Mouse (Mus musculus) forebrain, embryonic 15.5 days (tissue): ENCODE measurements around the gene Aggf1. TPM values are rescaled to one million over a fixed set of nuclear protein-coding genes. Genes with fewer than 3 reads are reported as not detected.
"Not testable (repeated sequence)": the region's sequence is repeated elsewhere in the genome, so short reads cannot be mapped to it uniquely, and the experiment has no call there.

ENCODE experiments used
- ATAC-seq: fragments of 200-750 bp; cut with Nextera tagmentation; replicated peaks from 2 replicates; pipeline ENCODE4 v1.8.0; 2017; ENCODE audit warnings: mild to moderate bottlenecking, moderate TSS enrichment, moderate library complexity
- H3K27ac ChIP-seq: fragments of 300-500 bp; sonication (generic); replicated peaks from 2 replicates; pipeline ENCODE4 v1.5.1; 2015; ENCODE audit warnings: mild to moderate bottlenecking, inconsistent platforms
- H3K27me3 ChIP-seq: fragments of 300-500 bp; sonication (generic); 2 replicates; pipeline ENCODE4 v1.6.1; 2015; ENCODE audit warnings: inconsistent platforms
- H3K36me3 ChIP-seq: fragments of 300-500 bp; sonication (generic); 2 replicates; pipeline ENCODE4 v1.6.1; 2015; ENCODE audit warnings: mild to moderate bottlenecking, inconsistent platforms
- H3K4me1 ChIP-seq: fragments of 300-500 bp; sonication (generic); 2 replicates; pipeline ENCODE4 v1.6.1; 2015; ENCODE audit warnings: inconsistent platforms
- H3K4me2 ChIP-seq: fragments of 300-500 bp; sonication (generic); replicated peaks from 2 replicates; pipeline ENCODE4 v1.6.1; 2015; ENCODE audit warnings: mild to moderate bottlenecking, inconsistent platforms
- H3K4me3 ChIP-seq: fragments of 300-500 bp; sonication (generic); 2 replicates; pipeline ENCODE4 v1.5.1; 2015; ENCODE audit warnings: mild to moderate bottlenecking, inconsistent platforms
- H3K9ac ChIP-seq: fragments of 300-500 bp; sonication (generic); replicated peaks from 2 replicates; pipeline ENCODE4 v1.6.1; 2015; ENCODE audit warnings: mild to moderate bottlenecking, inconsistent platforms
- H3K9me3 ChIP-seq: fragments of 300-500 bp; sonication (generic); 2 replicates; pipeline ENCODE4 v1.6.1; 2016; ENCODE audit warnings: inconsistent platforms
- WGBS: fragments of 180-500 bp; shearing (Covaris S2); methylation state at CpG from one replicate; pipeline ENCODE4 v1.1.7; 2015; ENCODE audit warnings: mixed read lengths; 5-methylcytosine and 5-hydroxymethylcytosine counted together
- polyA plus RNA-seq: library from polyadenylated mRNA; unstranded; fragments of >200 nt; fragmentation: Nextera tagmentation; extraction: Ambion mirVana; gene quantifications from 2 replicates; pipeline ENCODE4 v1.2.1, GENCODE M21; 2015

Gene Aggf1
- 45.3 and 46.9 TPM in 2 replicates for polyA plus RNA-seq

DNA sequence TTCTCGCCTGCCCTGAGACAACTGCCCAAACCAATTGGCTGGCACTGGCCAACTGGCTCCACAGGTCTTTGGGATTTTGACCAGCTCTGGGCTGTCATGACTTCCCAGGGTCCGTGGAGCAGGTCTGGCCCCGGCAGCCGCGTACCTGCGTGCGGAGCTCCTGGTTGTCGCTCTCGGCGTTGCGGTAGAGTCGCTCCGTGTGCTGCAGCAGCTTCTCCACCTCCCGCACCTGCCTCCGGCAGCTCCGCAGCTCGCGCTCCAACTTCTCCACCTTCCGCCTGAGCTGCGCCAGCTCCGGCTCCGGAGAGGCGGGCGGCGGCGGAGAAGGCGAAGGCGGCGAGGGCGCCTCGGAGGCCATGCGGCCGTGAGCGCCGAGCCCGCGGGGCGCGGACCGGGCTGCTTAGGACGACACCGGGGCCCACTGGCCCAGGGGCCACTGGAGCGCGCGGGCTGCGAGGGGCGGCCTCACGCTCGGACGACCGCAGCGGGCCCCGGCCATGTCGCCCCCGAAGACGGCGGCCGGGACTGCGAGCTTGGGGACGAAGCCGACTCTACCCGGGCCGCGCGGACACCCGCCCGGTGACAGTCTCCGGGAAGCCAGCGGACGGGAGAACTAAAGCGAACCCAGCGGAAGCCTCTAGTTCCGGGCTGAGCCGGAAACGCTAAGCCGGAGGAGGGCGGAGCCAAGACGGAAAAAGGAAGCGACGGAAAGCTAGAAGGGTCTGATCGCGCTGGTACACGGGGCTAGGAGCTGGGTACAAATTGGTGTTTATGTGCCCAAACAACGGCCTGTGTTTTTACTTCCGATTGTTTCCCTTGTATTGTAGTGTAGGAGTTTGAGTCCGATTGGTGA, at the start of gene Aggf1:
TSS of gene Aggf1 (minus strand) at position 652 of the 853 bp plus-strand sequence.
- H3K9me3 ChIP-seq: no peaks in the 10 kb centered on the region
- WGBS: under 1% methylated on average over 84 of the region's 86 CpGs
- H3K4me2 ChIP-seq: peak within 1 kb of the TSS; percentile 90
- H3K36me3 ChIP-seq: peaks cover 12% of the 10 kb centered on the region
- H3K27ac ChIP-seq: peak within 1 kb of the TSS; percentile 64
- peak within 1 kb of the TSS; percentile 83 for H3K4me3 ChIP-seq
- no peaks in the 10 kb centered on the region for H3K27me3 ChIP-seq
- H3K4me1 ChIP-seq: peaks cover 26% of the 10 kb centered on the region
- peak; percentile 99 for ATAC-seq
- H3K9ac ChIP-seq: peak within 1 kb of the TSS; percentile 84

DNA sequence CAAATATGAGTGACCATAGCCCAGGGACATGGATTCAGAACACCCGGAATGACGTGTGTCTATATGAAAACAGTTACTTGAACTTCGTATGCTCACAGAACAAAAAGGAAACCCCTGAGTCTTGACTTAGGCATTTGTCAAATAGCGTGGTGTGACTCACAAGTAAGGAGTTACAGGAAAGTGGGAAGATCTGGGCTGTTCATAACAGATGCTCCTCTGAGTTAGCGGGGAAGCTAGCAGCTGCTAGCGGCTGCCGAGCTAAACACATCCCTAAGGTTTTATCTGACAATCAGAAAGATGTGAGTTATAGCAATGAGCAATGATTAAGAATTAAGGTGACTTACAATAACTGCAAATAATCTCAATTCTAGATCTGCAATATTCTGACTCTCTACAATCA, 49.8 kb upstream of the Aggf1 start:
- no peaks in the 10 kb centered on the region for H3K36me3 ChIP-seq
- H3K4me2 ChIP-seq: no peak overlapping the region
- H3K27ac ChIP-seq: no peak overlapping the region
- H3K4me1 ChIP-seq: peaks cover 10% of the 10 kb centered on the region
- H3K9ac ChIP-seq: no peak overlapping the region
- WGBS: 65% methylated on average over 7 of the region's 7 CpGs
- ATAC-seq: no peak
- H3K9me3 ChIP-seq: no peaks in the 10 kb centered on the region
- H3K27me3 ChIP-seq: no peaks in the 10 kb centered on the region
- H3K4me3 ChIP-seq: no peak overlapping the region

DNA sequence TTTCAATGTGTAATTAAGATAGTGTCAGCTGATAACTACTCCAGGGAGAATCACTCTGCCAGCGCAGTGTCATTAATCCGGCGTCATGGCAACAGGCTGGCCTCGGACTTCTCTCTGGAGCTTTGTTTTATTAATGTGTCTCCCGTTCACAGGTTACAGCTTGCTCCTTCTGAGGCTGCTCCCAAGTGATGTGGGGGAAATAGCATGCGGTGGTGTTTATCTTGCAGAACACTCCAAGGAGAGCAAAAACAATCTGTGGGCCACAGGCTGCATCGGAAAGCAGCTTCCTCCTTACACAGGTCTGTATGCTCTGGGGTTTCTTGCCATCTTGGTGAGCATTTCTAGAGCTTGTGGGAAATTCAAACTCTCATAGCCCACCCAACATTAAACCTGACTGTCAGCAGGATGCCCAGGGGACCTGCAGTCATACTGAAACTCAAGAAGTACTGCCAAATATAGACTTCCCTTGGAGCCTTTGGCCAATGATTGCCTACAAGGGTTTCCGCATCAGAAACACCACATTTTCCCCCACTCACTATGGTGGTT, 44.1 kb upstream of the Aggf1 start:
- Histone ChIP-seq H3K4me2 (0 out of 2 replicates have a peak overlapping the region, but pooled peaks have one; percentile 7), H3K27ac (0 out of 2 replicates have a peak overlapping the region, but pooled peaks have one; percentile 4), H3K4me1 (peaks cover 12% of the 10 kb centered on the region), H3K4me3 (no peak overlapping the region), H3K9ac (no peak overlapping the region), H3K9me3 (no peaks in the 10 kb centered on the region), H3K27me3 (no peaks in the 10 kb centered on the region), H3K36me3 (no peaks in the 10 kb centered on the region)
- ATAC-seq: peak; percentile 69
- WGBS: 15% methylated on average over 8 of the region's 8 CpGs

DNA sequence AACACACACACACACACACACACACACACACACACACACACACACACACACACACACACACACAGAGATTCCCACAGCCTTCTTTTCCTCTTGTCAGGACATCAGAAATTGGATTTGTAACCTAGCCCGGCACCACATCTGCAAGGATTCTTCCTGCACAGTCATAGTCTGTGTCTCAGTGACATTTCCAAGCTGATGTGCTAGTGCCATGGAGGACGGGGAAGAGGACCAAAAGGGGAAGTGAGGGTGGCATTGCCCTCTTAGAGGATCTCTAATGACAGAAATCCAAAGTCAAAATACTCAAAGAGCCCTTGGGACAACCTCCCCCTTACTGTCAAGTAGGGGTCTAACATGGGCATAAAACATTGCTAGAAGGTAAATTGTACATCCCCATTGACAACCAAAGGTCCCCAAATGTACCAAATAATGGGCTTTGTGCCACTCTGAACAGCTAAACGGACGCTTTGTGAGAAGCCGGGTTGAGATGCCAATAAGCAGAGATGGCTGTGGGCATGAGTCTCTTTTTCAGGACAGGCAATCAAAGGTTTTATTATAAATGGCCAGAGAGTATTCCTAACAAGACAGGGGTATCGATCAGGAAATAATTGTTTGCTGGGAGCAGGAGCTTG, 43.5 kb upstream of the Aggf1 start:
- no peak overlapping the region for H3K4me2 ChIP-seq
- H3K9ac ChIP-seq: no peak overlapping the region
- H3K9me3 ChIP-seq: no peaks in the 10 kb centered on the region
- no peaks in the 10 kb centered on the region for H3K27me3 ChIP-seq
- peaks cover 12% of the 10 kb centered on the region for H3K4me1 ChIP-seq
- H3K27ac ChIP-seq: 0 out of 2 replicates have a peak overlapping the region, but pooled peaks have one; percentile 13
- WGBS: 28% methylated on average over 6 of the region's 6 CpGs
- H3K36me3 ChIP-seq: no peaks in the 10 kb centered on the region
- ATAC-seq: no peak
- H3K4me3 ChIP-seq: no peak overlapping the region

DNA sequence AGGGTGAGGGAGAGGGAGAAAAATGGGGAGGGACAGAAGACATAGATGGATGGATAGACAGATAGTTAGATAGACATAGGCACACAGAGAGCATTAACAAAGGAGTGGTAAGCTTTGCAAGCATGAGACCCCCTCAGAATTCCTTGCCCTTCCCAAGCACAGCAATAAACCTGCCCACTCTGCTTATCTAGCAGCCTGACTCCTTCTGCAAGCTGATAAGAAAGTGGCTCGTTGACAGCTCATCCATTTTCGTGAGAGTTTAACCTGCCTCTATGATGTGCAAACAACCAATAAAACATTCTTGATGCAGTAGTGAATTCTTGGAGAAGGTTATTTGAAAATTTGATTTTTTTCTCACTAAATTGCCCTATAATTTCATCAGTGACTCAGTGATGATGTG, 37.1 kb upstream of the Aggf1 start:
- H3K27me3 ChIP-seq: no peaks in the 10 kb centered on the region
- H3K4me1 ChIP-seq: no peaks in the 10 kb centered on the region
- WGBS: 71% methylated on average over 2 of the region's 2 CpGs
- no peak for ATAC-seq
- H3K9me3 ChIP-seq: no peaks in the 10 kb centered on the region
- H3K9ac ChIP-seq: no peak overlapping the region
- no peak overlapping the region for H3K27ac ChIP-seq
- H3K4me2 ChIP-seq: no peak overlapping the region
- no peak overlapping the region for H3K4me3 ChIP-seq
- no peaks in the 10 kb centered on the region for H3K36me3 ChIP-seq

DNA sequence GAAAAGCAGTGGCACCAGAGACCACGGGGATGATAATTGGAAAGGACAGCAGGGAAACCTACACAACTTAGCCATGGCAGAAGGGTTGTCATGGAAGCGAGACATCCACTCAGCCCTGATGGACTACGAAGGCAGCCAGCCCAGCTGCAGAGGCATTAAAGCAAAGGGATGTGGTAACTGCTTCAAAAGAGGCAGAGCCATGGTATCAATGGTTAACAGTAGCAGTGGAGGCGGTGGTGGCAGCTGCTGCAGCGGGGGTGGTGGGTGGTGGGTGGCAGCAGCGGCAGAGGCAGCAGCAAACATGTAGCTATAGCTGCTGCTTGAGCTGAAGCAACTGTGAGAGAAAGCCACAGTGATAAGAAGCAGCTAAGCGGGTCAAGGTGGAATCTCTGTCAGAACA, 18.1 kb upstream of the Aggf1 start:
- Histone ChIP-seq H3K4me2 (no peak overlapping the region), H3K9ac (no peak overlapping the region), H3K27ac (no peak overlapping the region), H3K4me1 (no peaks in the 10 kb centered on the region), H3K4me3 (no peak overlapping the region), H3K36me3 (no peaks in the 10 kb centered on the region), H3K9me3 (no peaks in the 10 kb centered on the region), H3K27me3 (no peaks in the 10 kb centered on the region)
- 88% methylated on average over 7 of the region's 7 CpGs for WGBS
- ATAC-seq: no peak

DNA sequence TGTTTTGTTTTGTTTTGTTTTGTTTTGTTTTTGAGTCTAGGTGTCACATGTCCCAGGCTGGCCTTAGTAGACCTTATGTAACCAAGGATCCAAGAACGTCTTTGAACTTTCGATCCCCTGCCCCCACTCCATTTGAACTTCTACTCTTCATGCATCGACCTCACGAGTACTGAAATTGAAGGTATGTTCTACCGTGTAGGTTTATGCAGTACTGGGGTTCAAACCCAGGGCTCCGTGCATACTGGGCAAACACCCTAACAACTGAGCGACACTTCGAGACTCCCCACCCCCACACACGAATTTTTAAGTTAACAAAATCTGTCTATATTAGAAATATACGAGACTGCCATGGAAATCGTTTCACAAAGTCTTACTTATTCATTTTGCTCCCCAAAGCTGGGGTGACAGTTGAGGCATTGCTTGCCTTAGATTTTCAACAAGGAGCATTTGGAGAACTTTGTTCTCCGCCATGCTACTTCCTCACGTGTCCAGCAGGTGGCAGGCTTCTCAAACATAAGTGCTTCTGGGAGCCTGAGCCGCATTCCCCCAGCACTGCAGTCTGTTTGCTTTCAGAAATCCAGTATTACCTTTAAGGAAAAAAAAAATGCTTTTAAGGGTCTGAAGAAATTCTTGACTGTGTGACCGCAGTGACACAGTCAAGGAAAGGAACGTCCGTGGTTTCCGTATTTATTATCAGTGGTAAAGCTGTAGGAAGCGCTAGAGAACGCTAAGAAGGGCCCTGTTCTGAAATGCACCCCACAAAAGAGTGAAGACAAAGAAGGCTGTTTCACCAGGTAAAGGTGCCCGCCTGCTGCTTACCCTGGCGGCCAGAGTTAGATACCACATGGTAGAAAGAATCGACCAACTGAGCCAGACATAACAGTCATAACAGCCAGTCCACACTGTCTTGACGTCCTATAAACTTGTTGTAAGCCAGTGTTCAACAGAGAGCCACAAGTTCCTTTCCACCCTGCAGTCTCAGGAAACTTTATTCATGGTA, 15.0 kb upstream of the Aggf1 start:
- no peaks in the 10 kb centered on the region for H3K9me3 ChIP-seq
- H3K36me3 ChIP-seq: no peaks in the 10 kb centered on the region
- peak; percentile 68 for ATAC-seq
- H3K27ac ChIP-seq: no peak overlapping the region
- no peak overlapping the region for H3K4me3 ChIP-seq
- H3K9ac ChIP-seq: no peak overlapping the region
- H3K4me2 ChIP-seq: no peak overlapping the region
- WGBS: 33% methylated on average over 24 of the region's 24 CpGs
- no peaks in the 10 kb centered on the region for H3K27me3 ChIP-seq
- H3K4me1 ChIP-seq: no peaks in the 10 kb centered on the region

DNA sequence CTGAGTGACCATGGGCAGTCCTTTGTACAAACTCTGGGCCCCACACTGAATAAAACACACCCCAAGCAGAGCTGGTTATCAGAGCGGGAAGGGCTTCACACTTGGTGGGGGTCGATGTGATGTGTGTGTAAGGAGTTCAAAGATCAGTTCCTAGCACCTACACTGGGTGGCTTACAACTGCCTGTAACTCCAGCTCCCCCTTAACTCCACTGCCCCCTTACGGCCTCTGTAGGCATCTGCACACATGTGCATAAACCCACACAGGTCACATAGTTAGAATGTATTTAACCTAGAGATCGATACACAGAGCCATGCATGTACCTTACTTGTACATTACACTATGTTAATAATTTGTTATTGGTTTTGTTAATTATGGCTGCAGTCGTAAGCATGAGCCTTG, 13.1 kb upstream of the Aggf1 start:
- H3K4me2 ChIP-seq: no peak overlapping the region
- no peak overlapping the region for H3K27ac ChIP-seq
- H3K27me3 ChIP-seq: no peaks in the 10 kb centered on the region
- H3K9me3 ChIP-seq: no peaks in the 10 kb centered on the region
- 82% methylated on average over 5 of the region's 5 CpGs for WGBS
- H3K36me3 ChIP-seq: no peaks in the 10 kb centered on the region
- H3K4me3 ChIP-seq: no peak overlapping the region
- no peak overlapping the region for H3K9ac ChIP-seq
- ATAC-seq: no peak
- H3K4me1 ChIP-seq: no peaks in the 10 kb centered on the region

DNA sequence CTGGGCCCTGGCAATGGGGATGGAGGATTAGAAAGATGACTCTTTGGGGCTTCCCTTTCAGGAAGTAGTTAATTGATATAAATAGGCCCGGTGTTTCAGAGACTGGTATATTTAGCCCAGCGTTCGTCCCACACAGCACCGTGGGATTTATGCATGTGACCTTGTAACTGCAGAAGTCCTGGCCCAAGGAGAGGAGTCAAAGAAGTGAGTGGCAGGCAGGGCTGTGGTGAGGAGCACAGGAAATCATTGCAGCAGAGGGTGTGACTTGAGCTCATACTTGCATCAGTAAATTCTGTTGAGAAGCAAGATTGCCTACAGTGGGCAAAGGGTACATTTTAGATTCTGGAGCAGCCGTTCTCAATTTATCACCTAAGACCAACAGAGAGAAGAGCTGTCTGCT, 7.3 kb upstream of the Aggf1 start:
- Histone ChIP-seq H3K4me2 (no peak overlapping the region), H3K36me3 (no peaks in the 10 kb centered on the region), H3K27ac (no peak overlapping the region), H3K9ac (no peak overlapping the region), H3K4me1 (no peaks in the 10 kb centered on the region), H3K27me3 (no peaks in the 10 kb centered on the region), H3K9me3 (no peaks in the 10 kb centered on the region), H3K4me3 (no peak overlapping the region)
- ATAC-seq: no peak
- 97% methylated on average over 5 of the region's 5 CpGs for WGBS

DNA sequence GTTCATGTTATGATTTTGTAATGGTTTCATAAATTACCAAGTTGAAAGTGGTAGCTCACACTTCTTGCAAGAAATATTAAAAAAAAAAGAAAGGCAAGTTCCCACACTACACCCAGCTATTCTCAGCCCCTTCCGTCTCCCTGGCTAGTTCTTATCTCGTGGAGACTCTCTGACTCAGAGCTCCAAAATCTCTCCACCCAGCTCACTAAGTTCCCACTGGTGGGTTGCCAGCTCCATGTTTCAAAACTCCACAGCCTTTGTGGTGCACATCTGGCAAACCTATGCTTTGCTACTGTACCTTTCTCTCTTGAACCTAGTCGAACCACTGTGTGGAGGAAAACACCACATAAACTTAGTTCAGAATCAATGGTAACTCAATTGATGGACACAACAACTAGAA, 3.5 kb upstream of the Aggf1 start:
- peaks cover 13% of the 10 kb centered on the region for H3K4me1 ChIP-seq
- H3K36me3 ChIP-seq: no peaks in the 10 kb centered on the region
- no peak overlapping the region for H3K4me2 ChIP-seq
- H3K9me3 ChIP-seq: no peaks in the 10 kb centered on the region
- ATAC-seq: no peak
- no peaks in the 10 kb centered on the region for H3K27me3 ChIP-seq
- 89% methylated on average over 3 of the region's 3 CpGs for WGBS
- H3K9ac ChIP-seq: no peak overlapping the region
- H3K27ac ChIP-seq: no peak overlapping the region
- no peak overlapping the region for H3K4me3 ChIP-seq

DNA sequence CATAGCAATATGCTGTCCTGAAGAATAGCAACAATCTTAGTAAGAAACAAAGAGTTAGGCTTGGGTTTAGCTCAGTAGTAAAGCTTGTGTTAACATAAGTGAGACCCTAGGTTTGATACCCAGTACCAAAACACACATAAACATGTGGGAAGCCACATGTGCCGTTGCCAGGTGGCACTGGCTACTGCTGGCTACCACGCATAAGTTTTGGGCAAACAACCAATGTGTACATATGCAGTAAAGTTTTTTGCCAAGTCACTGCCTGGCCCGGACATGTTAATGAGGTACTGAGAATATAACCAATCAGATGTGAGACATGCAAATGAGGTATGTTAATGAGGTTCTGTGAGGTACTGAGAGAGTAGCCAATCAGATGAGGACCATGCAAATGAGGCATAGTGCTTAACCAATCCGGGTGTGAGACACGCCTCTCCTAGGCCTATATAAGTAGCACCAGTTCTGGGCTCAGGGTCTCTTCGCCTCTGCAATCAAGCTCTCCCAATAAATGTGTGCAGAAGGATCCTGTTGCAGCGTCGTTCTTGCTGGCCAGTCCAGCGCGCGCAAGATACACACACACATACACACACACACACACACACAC, 1.6 kb upstream of the Aggf1 start:
- H3K4me1 ChIP-seq: peaks cover 26% of the 10 kb centered on the region
- 94% methylated on average over 11 of the region's 11 CpGs for WGBS
- not testable (repeated sequence) for H3K27ac ChIP-seq, H3K4me3 ChIP-seq, H3K27me3 ChIP-seq, H3K9ac ChIP-seq, H3K36me3 ChIP-seq, H3K4me2 ChIP-seq, H3K9me3 ChIP-seq, ATAC-seq
